Mouse (Mus musculus) heart, embryonic 13.5 days (tissue): Measurements from ENCODE around the gene Tspan2. TPM values are rescaled to one million over a fixed set of nuclear protein-coding genes. Genes with fewer than 3 reads are reported as not detected.
A peak's percentile ranks its signal among the peaks of the same experiment; 100 is the strongest.

Experiments used
- ATAC-seq: fragments of 200-750 bp; cut with Nextera tagmentation; 2 replicates; pipeline ENCODE4 v1.8.0; 2017; ENCODE audit warnings: moderate TSS enrichment; ENCODE audit not compliant: insufficient number of reproducible peaks, low FRiP score, low TSS enrichment; ENCODE audit errors: extremely low read depth
- H3K27ac ChIP-seq: fragments of 300-500 bp; sonication (generic); replicated peaks from 2 replicates; pipeline ENCODE4 v1.5.1; 2015; ENCODE audit warnings: moderate library complexity, mild to moderate bottlenecking, inconsistent platforms
- H3K27me3 ChIP-seq: fragments of 300-500 bp; sonication (generic); replicated peaks from 2 replicates; pipeline ENCODE4 v1.6.1; 2015; ENCODE audit warnings: mild to moderate bottlenecking, inconsistent platforms
- H3K36me3 ChIP-seq: fragments of 300-500 bp; sonication (generic); 2 replicates; pipeline ENCODE4 v1.6.1; 2015; ENCODE audit warnings: mild to moderate bottlenecking, inconsistent platforms
- H3K4me1 ChIP-seq: fragments of 300-500 bp; sonication (generic); 2 replicates; pipeline ENCODE4 v1.6.1; 2015; ENCODE audit warnings: inconsistent platforms
- H3K4me2 ChIP-seq: fragments of 300-500 bp; sonication (generic); 2 replicates; pipeline ENCODE4 v1.6.1; 2015; ENCODE audit warnings: inconsistent platforms, mild to moderate bottlenecking, moderate library complexity
- H3K4me3 ChIP-seq: fragments of 300-500 bp; sonication (generic); 2 replicates; pipeline ENCODE4 v1.5.1; 2015; ENCODE audit warnings: moderate library complexity, mild to moderate bottlenecking, inconsistent platforms
- H3K9ac ChIP-seq: fragments of 300-500 bp; sonication (generic); 2 replicates; pipeline ENCODE4 v1.6.1; 2015; ENCODE audit warnings: inconsistent platforms, mild to moderate bottlenecking, moderate library complexity
- H3K9me3 ChIP-seq: fragments of 300-500 bp; sonication (generic); 2 replicates; pipeline ENCODE4 v1.6.1; 2016; ENCODE audit warnings: inconsistent platforms
- WGBS: fragments of 180-500 bp; shearing (Covaris S2); methylation state at CpG from one replicate; pipeline ENCODE4 v1.1.7; 2015; ENCODE audit warnings: mixed read lengths; 5-methylcytosine and 5-hydroxymethylcytosine counted together
- polyA plus RNA-seq: library from polyadenylated mRNA; unstranded; fragments of >200 nt; fragmentation: Nextera tagmentation; extraction: Ambion mirVana; gene quantifications from 2 replicates; pipeline ENCODE4 v1.2.1, GENCODE M21; 2015

Gene Tspan2
- polyA plus RNA-seq: 24.8 and 25.0 TPM in 2 replicates

GRCm38 (mm10) chr3:102734313-102735030 is at the start of gene Tspan2:
Gene Tspan2 (plus strand): TSS chr3:102734529.
- H3K9me3 ChIP-seq: no peaks in the 10 kb centered on the region
- no peaks in the 10 kb centered on the region for H3K27me3 ChIP-seq
- peak within 1 kb of the TSS; percentile 95 for H3K27ac ChIP-seq
- peak; percentile 77 for ATAC-seq
- WGBS: under 1% methylated on average over 52 of the region's 54 CpGs
- peak within 1 kb of the TSS; percentile 89 for H3K4me2 ChIP-seq
- H3K36me3 ChIP-seq: no peaks in the 10 kb centered on the region
- H3K4me1 ChIP-seq: peaks cover 51% of the 10 kb centered on the region
- peak within 1 kb of the TSS; percentile 84 for H3K4me3 ChIP-seq
- H3K9ac ChIP-seq: peak within 1 kb of the TSS; percentile 90

- H3K9ac ChIP-seq: no peak overlapping the region
- no peak overlapping the region for H3K4me2 ChIP-seq
- H3K27ac ChIP-seq: no peak overlapping the region
- no peak for ATAC-seq
- 77% methylated on average over 5 of the region's 5 CpGs for WGBS
- H3K36me3 ChIP-seq: no peaks in the 10 kb centered on the region
- no peak overlapping the region for H3K4me3 ChIP-seq
- peaks cover 10% of the 10 kb centered on the region for H3K4me1 ChIP-seq
- no peaks in the 10 kb centered on the region; the same call in 1 of the 2 replicates for H3K27me3 ChIP-seq
- no peaks in the 10 kb centered on the region for H3K9me3 ChIP-seq
Observed at GRCm38 (mm10) chr3:102686861-102687260, 47.5 kb upstream of the Tspan2 start.

GRCm38 (mm10) chr3:102687852-102688251 is 46.5 kb upstream of the Tspan2 start:
- peaks cover 8% of the 10 kb centered on the region; the same call in 1 of the 2 replicates for H3K27me3 ChIP-seq
- no peak overlapping the region for H3K9ac ChIP-seq
- ATAC-seq: no peak
- H3K27ac ChIP-seq: no peak overlapping the region
- no peak overlapping the region for H3K4me2 ChIP-seq
- no peaks in the 10 kb centered on the region for H3K36me3 ChIP-seq
- H3K4me1 ChIP-seq: peaks cover 5% of the 10 kb centered on the region
- WGBS: 77% methylated on average over 8 of the region's 8 CpGs
- H3K9me3 ChIP-seq: no peaks in the 10 kb centered on the region
- H3K4me3 ChIP-seq: no peak overlapping the region

- no peak for ATAC-seq
- Histone ChIP-seq H3K27me3 (peaks cover 19% of the 10 kb centered on the region; the same call in 1 of the 2 replicates), H3K4me2 (no peak overlapping the region), H3K4me1 (no peaks in the 10 kb centered on the region), H3K27ac (no peak overlapping the region), H3K4me3 (no peak overlapping the region), H3K36me3 (no peaks in the 10 kb centered on the region), H3K9me3 (no peaks in the 10 kb centered on the region), H3K9ac (no peak overlapping the region)
- 34% methylated on average over 11 of the region's 11 CpGs for WGBS
Observed at GRCm38 (mm10) chr3:102691802-102692484, 42.4 kb upstream of the Tspan2 start.

- Histone ChIP-seq H3K27me3 (peaks cover 19% of the 10 kb centered on the region; the same call in 1 of the 2 replicates), H3K4me3 (no peak overlapping the region), H3K9me3 (no peaks in the 10 kb centered on the region), H3K27ac (no peak overlapping the region), H3K9ac (no peak overlapping the region), H3K36me3 (no peaks in the 10 kb centered on the region), H3K4me2 (no peak overlapping the region), H3K4me1 (no peaks in the 10 kb centered on the region)
- WGBS: 76% methylated on average over 7 of the region's 7 CpGs
- ATAC-seq: no peak
Observed at GRCm38 (mm10) chr3:102692758-102693325, 41.5 kb upstream of the Tspan2 start.

- Histone ChIP-seq H3K4me1 (no peaks in the 10 kb centered on the region), H3K9ac (no peak overlapping the region), H3K9me3 (no peaks in the 10 kb centered on the region), H3K4me3 (no peak overlapping the region), H3K27ac (no peak overlapping the region), H3K27me3 (peaks cover 8% of the 10 kb centered on the region; the same call in 1 of the 2 replicates), H3K4me2 (no peak overlapping the region), H3K36me3 (no peaks in the 10 kb centered on the region)
- no peak for ATAC-seq
- 60% methylated on average over 2 of the region's 2 CpGs for WGBS
Observed at GRCm38 (mm10) chr3:102698127-102698526, 36.2 kb upstream of the Tspan2 start.

GRCm38 (mm10) chr3:102701303-102701702 is 33.0 kb upstream of the Tspan2 start:
- Histone ChIP-seq H3K9ac (no peak overlapping the region), H3K4me1 (peaks cover 4% of the 10 kb centered on the region; the same call in 1 of the 2 replicates), H3K36me3 (no peaks in the 10 kb centered on the region), H3K27me3 (no peaks in the 10 kb centered on the region), H3K9me3 (no peaks in the 10 kb centered on the region), H3K27ac (no peak overlapping the region), H3K4me2 (no peak overlapping the region), H3K4me3 (no peak overlapping the region)
- ATAC-seq: no peak
- whole genome bisulfite sequencing: 71% methylated on average over 4 of the region's 4 CpGs

GRCm38 (mm10) chr3:102701902-102702544 is 32.3 kb upstream of the Tspan2 start:
- H3K27me3 ChIP-seq: no peaks in the 10 kb centered on the region
- H3K9ac ChIP-seq: no peak overlapping the region
- H3K4me3 ChIP-seq: no peak overlapping the region
- no peaks in the 10 kb centered on the region for H3K36me3 ChIP-seq
- H3K27ac ChIP-seq: no peak overlapping the region
- no peak for ATAC-seq
- no peaks in the 10 kb centered on the region for H3K9me3 ChIP-seq
- 35% methylated on average over 7 of the region's 7 CpGs for WGBS
- H3K4me1 ChIP-seq: peaks cover 4% of the 10 kb centered on the region; the same call in 1 of the 2 replicates
- no peak overlapping the region for H3K4me2 ChIP-seq

- no peak for ATAC-seq
- H3K4me1 ChIP-seq: peaks cover 4% of the 10 kb centered on the region; the same call in 1 of the 2 replicates
- H3K4me2 ChIP-seq: no peak overlapping the region
- 42% methylated on average over 4 of the region's 4 CpGs for WGBS
- no peak overlapping the region for H3K9ac ChIP-seq
- no peak overlapping the region for H3K27ac ChIP-seq
- no peaks in the 10 kb centered on the region for H3K36me3 ChIP-seq
- H3K27me3 ChIP-seq: no peaks in the 10 kb centered on the region
- H3K4me3 ChIP-seq: no peak overlapping the region
- no peaks in the 10 kb centered on the region for H3K9me3 ChIP-seq
Observed at GRCm38 (mm10) chr3:102704001-102704401, 30.3 kb upstream of the Tspan2 start.

GRCm38 (mm10) chr3:102708599-102708998 is 25.7 kb upstream of the Tspan2 start:
- H3K27me3 ChIP-seq: no peaks in the 10 kb centered on the region
- no peak overlapping the region for H3K27ac ChIP-seq
- H3K9me3 ChIP-seq: no peaks in the 10 kb centered on the region
- WGBS: 56% methylated on average over 9 of the region's 9 CpGs
- no peak for ATAC-seq
- no peak overlapping the region for H3K4me3 ChIP-seq
- no peaks in the 10 kb centered on the region for H3K36me3 ChIP-seq
- no peak overlapping the region for H3K4me2 ChIP-seq
- peaks cover 5% of the 10 kb centered on the region; the same call in 1 of the 2 replicates for H3K4me1 ChIP-seq
- H3K9ac ChIP-seq: no peak overlapping the region

- ATAC-seq: no peak
- H3K27me3 ChIP-seq: no peaks in the 10 kb centered on the region
- 15% methylated on average over 11 of the region's 11 CpGs for WGBS
- H3K4me2 ChIP-seq: peak overlapping the region; percentile 67
- H3K4me1 ChIP-seq: 0 out of 2 replicates have a peak, but pooled peaks cover 9% of the 10 kb centered on the region
- no peaks in the 10 kb centered on the region for H3K9me3 ChIP-seq
- peak overlapping the region; percentile 43 for H3K4me3 ChIP-seq
- H3K27ac ChIP-seq: peak overlapping the region; percentile 46
- peak overlapping the region; percentile 70 for H3K9ac ChIP-seq
- H3K36me3 ChIP-seq: no peaks in the 10 kb centered on the region
Observed at GRCm38 (mm10) chr3:102715066-102715584, 19.2 kb upstream of the Tspan2 start.
